Mouse (Mus musculus) layer of hippocampus, adult 9-11 months (tissue): ENCODE data around the gene Megf6.

Experiments
- DNase-seq: peaks from one replicate; pipeline ENCODE4 v3.0.0; 2022

The Megf6 gene

DNA sequence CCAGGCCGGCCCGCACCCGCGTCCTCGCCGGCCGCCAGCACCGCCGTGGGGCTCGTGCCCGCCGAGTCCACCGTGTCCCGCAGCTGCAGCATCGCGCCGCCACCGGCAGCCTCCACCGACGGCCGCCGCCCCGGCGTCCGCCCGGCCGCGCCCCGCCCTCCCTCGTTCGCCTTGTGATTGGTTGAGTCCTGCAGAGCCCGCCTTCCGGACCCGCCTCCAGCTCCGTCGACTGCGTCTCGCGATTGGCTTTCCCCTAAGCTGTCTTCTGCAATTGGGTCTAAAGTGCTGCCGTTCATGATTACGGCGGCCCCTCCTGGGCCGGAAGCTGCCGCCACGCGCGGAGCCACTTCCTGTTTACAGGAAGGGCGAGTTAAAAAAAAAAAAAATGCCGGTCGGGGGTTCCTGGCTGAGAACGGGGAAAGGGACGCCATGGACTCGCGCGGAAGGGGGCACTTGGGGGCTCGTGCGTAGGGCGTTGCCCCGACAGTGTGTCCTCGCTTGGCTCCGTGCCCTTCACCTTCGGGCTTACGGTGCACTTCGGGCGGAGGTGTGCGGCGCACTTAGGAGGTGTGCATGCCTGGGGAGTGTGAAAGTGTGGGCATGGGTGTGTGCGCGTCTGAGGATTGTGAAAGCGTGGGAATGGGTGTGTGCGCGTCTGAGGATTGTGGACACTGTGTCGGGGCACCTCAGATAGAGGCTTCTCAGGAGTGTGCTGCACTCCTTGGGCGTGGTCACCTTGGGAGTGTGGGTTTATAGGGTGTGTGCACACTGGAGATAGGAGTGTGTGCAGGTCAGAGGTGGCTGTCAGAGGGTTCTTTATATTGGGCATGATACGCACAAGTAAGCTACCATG is 9.8 kb upstream of the Megf6 start, which contains the start of gene Tprgl:
Gene Tprgl, minus strand, starts transcription at position 129 of the 853 bp plus-strand sequence.
- peak; percentile 97 for DNase-seq

DNA sequence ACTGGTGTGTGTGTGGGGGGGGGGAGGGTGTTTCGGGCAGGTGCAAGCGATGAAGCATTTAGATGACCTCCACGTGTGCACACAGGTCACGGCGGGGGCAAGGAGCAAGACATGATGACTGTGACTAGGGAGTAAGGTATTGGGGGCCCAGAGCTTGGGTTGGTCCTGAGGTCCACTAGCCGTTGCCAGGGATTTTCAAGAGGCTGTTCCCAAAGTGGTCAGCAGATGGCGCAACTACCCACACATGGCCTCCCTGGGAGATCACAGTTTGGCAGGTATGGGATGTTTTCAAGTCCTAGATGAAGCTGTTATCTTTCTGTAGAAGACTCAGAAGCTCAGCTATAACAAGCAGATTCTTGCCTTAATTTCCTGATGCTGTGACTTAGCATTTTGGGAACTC is 7.2 kb upstream of the Megf6 start:
- peak; percentile 35 for DNase-seq

DNA sequence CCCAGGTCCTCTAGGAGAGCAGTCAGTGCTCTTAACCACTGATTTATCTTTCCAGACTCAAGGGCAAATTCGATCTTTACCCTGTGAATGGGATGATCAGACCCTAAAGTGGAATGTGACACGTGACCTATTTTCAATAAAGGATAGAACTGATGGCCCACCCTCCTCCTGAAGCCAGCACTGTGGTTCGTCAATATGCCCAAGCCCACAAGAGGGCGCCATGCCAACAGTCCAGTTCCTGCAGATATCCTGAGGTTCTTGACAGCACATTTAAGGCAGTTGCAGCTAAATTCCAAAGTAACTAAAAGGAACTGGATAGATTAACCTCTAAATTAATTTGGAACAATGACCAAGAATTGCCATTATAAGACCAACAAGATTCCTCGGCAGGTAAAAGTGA is 3.5 kb upstream of the Megf6 start:
- no peak for DNase-seq

DNA sequence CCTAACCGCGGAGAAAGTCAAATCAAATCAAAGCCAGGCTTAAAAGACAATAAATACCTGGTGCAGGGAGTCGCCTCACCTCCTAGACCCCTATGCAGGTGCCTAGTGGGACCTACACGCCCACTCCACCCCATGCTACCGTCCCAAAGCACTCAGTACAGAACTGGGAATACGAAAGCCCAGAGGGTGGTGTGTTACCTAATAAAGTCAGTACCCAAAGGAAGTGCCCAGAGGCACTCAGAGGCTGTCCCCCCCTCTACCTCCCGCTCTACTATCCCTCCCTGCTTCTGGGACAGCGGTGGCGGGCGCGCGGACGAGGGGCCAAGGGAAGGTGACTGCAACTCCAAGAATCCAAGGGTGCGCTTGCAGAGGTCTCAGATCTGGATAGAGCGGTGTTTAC is 509 bp upstream of the Megf6 start:
- no peak for DNase-seq

DNA sequence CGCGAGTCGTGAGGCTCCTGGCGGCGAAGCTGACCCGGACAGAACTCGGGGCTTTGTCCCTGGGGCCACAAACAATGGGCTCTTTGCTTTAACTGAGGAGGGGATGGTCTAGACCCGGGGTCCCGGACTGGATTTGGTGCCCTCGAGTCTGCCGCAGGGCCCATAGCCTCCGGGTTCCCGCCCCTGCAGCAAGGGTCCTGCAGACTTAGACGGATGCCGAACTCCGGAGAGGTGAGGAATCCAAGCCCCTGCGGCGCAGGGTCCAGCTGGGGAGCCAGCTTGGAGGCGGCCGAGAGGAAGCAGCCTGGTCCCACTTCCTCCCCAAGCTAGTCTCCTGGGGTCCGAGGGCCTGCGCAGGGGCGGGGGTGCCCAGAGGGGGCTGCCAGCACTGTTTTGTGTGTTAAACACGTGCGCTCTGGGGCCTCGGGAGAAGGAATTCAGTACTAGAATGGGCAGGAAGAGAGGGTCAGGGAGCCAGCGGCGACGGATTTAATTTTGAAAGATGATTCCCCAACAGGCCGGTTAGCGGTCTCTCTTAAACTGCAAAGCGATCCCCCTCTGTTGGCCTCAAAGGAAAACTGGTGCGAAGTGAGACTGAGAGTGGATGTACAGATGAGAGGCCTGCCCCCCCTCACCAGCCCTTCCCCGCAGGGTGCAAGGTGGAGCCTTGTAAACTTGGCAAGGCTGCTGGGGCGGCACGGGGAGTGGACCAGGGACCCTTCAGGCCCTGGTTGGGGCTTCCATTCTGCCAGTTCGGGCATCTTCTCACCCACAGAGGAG is 811 bp downstream of the Megf6 start:
- no peak for DNase-seq

DNA sequence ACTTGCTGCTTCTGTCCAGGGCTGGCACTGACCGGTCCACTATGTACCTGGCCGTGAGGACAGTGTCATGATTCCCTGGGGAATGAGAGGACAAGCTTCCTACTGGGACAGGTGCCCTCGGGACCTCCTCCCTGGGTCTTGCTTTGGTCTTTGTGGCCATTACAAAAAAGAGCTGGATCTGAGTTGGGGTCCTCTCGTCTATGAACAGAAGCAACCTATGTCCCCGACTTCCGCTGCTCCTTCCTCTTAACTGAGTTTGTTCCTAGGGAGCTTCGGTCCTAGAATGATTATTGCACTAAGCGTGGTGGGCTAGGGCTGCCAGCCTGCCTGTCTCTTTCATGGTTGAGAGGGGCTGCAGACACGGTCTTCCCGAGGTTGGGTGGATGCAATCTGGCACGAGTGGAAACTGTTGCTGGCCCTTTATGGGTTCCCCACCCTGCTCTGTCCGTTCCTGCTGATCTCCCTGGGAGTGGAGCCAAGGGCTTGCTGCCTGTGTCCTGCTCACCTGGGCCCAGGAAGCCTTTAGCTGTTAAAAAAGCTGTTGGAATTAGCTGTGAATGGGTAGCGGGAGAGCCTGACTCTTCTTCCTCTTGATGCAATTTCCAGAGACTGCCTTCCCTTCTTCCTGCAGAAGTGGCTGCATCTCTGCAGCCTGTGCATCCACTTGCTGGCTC is 1.5 kb downstream of the Megf6 start:
- DNase-seq = no peak

DNA sequence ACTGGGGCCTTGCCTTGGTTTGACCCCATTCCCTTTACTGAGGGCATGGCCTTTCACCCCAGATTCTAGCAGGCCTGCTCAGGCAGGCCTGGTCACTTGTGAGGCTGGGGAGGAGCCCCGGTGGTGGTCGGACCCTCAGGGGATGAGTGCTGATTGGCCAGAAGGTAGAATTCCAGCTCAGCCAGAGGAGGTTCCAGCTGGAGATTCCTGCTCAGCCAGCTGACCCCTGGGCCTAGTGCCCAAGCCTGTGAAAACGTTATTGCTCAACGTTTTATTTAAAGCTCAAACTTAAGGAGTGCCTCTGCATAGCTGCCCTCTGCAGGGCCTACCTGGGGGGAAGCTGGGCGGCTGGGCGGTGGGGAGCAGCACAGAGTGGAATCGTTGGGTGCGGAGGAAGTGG is 6.7 kb downstream of the Megf6 start:
- no peak for DNase-seq

DNA sequence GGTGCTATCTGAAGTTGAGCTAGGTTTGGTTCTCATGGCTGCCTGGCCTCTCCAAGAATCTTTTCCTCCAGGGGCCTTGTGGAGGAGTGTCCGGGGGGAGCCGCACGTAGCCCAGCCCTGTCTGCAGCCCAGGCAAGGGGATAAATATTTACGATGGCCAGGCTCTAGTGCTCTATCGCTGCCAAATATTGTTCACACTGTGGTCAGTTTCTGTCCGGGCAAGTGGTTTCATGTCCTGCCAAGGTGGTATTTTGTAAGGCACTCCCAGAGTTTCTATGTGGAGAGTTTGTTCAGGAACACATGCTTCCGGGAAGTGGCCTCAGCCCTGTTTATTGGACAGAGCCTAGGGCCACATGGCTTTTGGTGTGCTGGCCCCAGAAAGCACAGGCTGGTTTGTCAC is 10.5 kb downstream of the Megf6 start:
- DNase-seq = no peak

DNA sequence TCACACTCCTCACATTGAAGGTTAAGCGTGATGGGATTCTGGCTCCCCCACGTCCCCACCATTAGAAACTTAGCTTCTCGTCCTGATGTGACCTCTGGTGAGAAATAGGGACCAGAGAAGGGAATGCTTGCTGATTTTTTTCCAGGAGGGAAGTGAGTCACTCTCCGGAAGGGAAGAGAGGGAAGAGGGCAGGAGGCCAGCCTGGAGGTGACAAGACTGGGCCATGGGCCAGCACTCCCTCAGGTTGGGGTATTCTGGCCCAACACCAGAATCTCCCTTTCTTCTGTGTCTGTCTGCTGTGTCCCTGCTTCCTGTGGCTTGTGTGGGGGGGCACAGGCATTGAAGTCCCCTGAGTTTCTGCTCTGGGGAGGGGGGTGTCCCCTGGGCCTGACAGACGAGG is 13.0 kb downstream of the Megf6 start:
- DNase-seq = no peak

DNA sequence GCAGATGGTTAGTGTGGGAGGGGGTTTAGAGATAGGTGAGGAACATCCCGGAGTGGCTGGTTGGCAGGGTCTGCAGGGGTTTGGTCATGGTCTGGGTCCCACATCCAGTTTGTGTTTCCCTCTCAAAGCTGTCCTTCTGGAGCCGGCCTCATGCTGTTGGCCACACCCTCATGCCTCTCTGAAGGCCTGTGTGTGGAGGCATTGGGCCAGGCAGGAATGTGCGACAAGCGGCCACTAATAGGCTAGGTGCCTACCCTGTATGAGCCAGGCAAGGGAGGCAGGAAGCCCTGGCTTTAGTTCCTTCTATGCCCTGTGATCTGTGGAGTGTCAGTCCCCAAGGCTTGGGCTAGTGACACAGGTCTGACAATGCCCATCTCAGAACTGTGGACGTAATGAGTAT is 14.5 kb downstream of the Megf6 start:
- DNase-seq = no peak

DNA sequence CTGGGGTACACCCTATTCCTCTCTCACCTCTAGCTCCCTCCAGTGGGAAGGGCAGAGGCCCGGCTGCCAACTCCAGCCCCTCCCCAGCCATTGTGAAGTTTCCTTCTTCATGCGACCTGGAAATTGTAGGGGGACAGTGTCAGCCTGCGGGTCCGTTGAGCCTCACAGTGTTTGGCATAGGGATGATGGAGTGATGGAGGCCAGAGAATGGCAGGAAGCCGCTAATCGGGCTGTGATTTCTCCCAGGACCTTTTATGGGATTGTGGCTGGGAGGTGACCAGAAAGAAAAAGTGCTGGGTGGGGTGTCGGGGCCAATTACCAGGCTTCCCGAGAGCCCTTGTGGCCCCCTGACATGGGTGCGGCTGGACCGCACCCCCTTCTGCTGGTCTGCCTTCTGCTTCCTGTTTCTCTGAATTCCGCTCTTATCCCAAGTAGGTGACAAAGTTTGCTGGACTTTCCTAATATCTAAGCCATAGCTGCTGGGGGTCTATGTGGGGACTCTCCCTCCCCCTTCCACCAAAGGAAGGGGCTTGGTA is 15.5 kb downstream of the Megf6 start:
- no peak for DNase-seq

DNA sequence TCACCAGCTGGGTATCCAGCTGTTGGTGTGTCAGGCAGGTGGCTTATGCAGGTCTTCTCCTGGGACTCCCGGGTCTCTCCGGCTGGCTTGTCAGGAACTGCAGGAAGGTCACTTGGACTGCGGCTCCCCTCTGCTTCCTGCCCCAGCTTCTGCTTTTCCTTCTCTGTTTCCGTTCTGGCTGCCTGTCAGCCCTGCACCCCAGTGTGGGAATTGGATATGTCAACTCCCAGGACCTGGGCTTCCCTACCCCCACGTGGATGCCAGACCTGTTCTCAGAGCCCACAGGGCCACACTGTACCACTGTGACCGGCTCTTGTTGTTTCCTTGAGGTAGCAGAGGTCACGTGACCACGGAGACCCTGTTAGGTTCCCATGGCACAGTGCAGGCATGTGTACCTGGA is 18.4 kb downstream of the Megf6 start:
- DNase-seq = no peak

DNA sequence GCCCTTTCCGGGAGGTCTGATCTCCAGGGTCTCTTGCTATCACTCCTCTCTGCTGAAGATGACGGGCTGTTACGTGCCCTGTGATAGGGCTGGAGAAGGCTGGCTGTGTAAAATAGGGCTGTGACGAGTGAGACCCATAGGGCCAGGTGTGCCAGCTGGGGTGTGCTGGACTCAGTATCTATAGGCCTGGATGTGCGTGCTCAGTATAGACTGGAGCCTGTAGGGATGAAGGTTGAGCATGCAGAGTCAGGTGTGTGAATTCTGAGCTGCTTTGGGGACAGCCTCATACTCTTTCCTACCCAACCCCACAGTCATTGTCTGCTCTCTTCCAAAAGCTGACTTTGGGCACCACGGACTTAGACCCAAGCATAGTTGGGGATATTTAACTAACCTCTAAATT is 27.4 kb downstream of the Megf6 start:
- no peak for DNase-seq

DNA sequence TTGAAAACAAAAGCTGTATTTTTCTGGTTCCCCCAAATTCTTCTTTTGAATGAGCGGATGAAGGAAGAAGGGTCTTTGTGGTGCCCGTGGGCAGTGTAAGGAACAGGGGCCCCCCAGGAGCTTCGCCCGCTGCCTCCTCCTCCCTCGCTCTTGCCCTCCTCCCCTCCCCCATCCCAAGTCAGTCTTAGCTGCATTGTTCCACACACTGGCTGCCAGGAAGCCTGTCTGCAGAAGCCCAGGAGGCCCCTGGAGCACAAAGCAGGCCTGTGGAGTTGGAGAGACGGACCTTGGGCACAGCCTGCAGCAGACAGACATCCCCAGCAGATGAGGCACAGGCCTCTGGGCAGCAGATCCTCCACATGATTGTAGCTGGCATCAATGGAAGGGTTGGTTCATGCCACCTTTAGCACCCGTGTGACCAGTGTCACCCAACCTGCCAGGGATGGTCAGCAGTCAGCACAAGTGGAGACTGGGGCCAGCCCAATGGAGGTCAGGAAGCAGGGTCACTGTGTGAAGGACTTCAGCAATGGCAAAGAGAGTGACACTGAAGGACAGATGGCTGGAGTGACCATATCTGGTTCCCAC is 27.9 kb downstream of the Megf6 start:
- DNase-seq = no peak

DNA sequence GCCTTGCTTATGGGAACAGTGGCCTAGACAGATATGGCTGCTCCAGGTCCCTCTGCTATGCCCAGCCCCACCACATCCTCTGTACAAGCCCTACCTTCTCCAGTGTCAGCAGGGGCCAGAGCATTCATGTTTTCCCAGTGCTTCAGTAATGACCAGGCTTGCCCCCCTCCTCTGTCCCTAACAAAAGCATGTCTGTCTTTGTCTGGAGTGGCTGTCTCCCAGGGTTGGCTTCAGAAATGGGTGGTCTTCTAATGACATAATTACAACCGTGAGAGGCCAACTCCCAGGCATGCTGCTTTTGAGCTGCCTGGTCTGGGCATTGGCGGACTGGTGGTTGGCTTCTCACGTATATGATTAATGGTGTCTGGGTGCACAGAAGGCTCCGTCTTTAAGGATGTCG is 31.0 kb downstream of the Megf6 start:
- DNase-seq = no peak

DNA sequence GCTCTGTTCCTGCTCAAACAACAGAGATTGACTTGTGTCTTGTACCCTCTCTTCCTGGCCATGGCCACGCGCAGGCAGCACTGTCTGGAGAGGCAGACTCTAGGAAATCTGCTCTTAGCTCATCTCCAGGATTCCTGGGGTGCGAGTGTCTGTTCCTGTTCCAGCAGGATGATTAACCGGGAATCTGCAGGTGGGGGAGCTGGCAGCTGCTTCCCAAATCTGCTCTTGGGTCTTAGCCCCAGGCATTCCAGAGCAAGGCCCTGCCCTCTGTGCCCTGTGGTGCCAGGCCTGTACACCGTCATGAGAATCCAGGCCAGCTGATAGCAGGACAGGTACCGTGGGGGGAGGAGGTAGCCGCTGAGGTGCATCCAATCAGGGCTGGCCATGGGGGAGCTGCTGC is 34.0 kb downstream of the Megf6 start:
- no peak for DNase-seq

DNA sequence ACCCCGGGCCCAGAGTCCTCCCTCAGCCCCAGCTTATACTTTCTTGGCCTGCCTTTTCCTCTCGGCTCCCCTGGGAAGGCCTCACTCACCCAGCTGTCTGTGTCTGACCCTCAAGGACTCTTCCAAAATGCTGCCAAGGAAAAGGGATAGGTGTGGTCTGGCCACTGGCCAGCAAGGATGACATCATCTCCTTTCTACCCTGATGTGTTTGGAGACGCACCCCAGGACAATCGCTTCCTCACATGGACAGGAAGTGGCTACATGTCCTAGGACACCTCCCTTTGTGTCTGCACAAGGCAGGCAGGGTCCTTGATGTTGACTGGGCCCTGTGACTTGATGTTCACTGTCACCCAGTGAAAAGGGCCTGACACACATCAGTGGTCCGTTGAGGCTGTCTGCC is 34.9 kb downstream of the Megf6 start:
- no peak for DNase-seq

DNA sequence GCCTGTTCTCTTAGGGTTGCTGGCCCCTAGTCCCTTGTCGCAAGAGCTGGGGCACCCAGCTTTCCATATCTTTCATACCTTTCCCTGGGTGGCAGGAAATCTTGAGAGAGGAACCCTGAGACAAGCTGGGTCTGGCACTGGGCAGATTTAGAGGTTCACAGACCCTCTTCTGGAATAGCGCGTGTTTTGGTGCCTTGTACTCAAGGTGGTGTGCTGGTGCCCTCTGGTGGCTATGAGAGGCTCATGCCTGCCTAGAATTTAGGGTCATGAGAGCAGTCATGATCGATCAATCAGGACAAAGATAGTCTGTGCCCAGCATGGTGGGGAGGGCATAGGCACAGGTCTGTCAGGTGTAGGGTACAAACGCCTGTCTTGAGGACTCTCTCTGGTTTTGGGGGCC is 36.7 kb downstream of the Megf6 start:
- DNase-seq = peak; percentile 28

DNA sequence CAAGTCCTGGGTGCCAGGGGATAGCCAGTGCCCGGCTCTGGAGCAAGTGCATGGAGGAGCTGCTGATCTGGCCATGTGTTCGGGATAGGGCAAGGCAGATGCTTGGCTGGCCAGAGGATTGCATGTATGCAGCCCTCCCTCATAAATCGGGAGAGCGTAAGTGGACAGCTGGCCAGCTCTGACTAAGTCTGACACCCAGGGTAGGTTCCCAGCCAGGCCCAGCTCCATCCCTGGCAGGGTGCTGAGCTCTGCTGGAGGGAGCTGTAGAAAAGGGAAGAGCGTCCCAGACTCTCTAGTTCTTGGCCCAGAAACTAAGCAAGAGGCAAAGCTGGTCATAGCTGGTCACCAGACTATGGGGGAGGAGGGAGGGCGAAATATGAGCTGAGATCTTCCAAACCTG is 38.5 kb downstream of the Megf6 start:
- DNase-seq = no peak

DNA sequence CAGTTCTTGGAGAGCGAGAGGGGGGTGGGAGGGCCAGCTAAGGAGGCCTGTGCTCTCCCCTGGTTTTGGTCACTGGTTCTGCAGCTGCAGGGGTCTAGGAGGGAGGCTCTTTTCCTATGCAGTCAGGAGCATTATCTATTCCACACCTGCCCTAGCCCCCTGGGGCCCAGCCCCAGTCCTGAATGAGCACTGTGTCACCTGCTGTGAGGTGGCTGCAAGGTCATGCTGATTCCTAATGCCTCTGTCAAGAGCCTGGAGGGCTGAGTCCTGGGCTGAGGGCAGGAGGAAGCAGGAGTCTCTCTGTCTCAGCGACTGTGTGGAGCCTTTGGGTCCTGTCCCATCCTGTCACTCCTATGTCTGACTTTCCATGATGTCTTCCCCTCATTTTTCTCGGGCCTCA is 39.3 kb downstream of the Megf6 start:
- no peak for DNase-seq

DNA sequence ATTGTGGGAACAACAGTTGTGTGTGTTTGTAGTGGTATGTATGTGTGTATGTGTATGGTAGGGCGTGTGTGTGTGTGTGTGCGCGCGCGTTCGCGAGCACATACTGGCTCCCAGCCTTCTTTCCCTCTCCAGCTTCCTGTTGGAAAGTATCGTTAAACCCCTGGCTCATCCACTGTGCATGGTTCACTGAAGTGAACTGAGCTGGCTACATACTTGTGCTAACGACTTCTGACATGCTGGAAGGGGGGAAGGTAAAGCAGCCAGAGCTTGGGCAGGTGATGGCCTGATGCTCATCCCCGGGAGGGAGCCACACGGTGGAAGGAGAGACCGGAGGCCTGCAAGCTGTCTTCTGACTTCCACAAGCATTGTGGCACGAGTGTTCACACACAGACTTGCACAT is 40.9 kb downstream of the Megf6 start:
- DNase-seq = no peak

DNA sequence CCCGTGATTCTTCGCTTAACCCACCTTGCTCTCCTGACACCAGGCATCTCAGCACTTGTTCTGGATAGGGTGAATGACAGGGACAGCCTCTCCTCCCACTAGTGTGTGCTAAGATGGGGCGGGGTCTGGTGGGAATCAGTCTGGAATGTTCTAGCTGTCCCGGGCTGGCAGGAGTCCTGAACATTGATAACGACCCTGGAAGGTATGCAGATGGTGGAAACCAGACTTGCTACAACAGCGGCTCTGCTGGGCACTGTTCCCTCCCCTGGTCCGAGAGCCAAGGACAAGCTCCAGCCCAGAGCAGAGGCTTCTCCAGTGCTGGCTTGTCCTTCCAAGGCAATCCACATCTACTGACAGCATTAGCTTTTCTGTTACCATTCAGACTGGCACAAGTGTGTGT is 43.1 kb downstream of the Megf6 start:
- DNase-seq = no peak

DNA sequence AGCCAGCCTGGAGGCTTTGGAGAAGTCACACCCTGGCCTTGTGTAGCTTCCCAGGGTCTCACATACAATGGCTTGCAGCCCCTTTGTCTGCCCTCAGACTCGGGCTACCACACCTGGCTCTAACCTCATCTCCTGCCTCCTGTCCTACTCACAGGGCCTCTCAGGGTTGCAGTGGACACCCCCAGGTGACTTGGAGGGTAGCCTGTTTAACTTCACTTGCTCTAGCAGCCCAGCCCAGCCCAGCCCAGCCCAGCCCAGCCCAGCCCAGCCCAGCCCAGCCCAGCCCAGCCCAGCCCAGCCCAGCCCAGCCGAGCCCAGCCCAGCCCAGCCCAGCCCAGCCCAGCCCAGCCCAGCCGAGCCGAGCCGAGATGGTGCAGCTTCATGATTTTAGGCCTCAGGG is 43.5 kb downstream of the Megf6 start:
- no peak for DNase-seq
